Mouse (Mus musculus): Measurements from ENCODE around the gene Parm1. TPM values are rescaled to one million over a fixed set of nuclear protein-coding genes. Genes with fewer than 3 reads are reported as not detected.

Gene Parm1
- polyA plus RNA-seq, 1 experiment from 2014 or later, result 9.4 TPM

- H3K27ac ChIP-seq (ENCODE audit: low read length), result no peak overlapping the region
- H3K4me1 ChIP-seq (replicated peaks; ENCODE audit: control insufficient read depth, insufficient read depth, low read length), result no peaks in the 10 kb centered on the region
- H3K4me2 ChIP-seq (ENCODE audit: low read depth, low read length), result no peak overlapping the region
- peak; percentile 90 for ATAC-seq (ENCODE audit: low read depth)
- 40% methylated on average over 3 of the region's 3 CpGs for WGBS
- H3K9ac ChIP-seq (ENCODE audit: low read length), result no peak overlapping the region
- no peaks in the 10 kb centered on the region for H3K9me3 ChIP-seq (ENCODE audit: control insufficient read depth, low read length)
- H3K36me3 ChIP-seq (ENCODE audit: control insufficient read depth, insufficient read depth, low read length), result no peaks in the 10 kb centered on the region
- no peaks in the 10 kb centered on the region for H3K27me3 ChIP-seq (ENCODE audit: control insufficient read depth, insufficient read depth, low read depth, low read length)
- H3K4me3 ChIP-seq (ENCODE audit: low read length), result no peak overlapping the region
Measured at GRCm38 (mm10) chr5:91655263-91655662, 137.8 kb downstream of the Parm1 start.

GRCm38 (mm10) chr5:91662715-91663114 lies 145.3 kb downstream of the Parm1 start:
- Histone ChIP-seq H3K9me3 (ENCODE audit: control insufficient read depth, low read length) (no peaks in the 10 kb centered on the region), H3K4me3 (ENCODE audit: low read length) (no peak overlapping the region), H3K4me1 (replicated peaks; ENCODE audit: control insufficient read depth, insufficient read depth, low read length) (no peaks in the 10 kb centered on the region), H3K9ac (ENCODE audit: low read length) (no peak overlapping the region), H3K27me3 (ENCODE audit: control insufficient read depth, insufficient read depth, low read depth, low read length) (no peaks in the 10 kb centered on the region), H3K27ac (ENCODE audit: low read length) (no peak overlapping the region), H3K4me2 (ENCODE audit: low read depth, low read length) (no peak overlapping the region), H3K36me3 (ENCODE audit: control insufficient read depth, insufficient read depth, low read length) (no peaks in the 10 kb centered on the region)
- 45% methylated on average over 1 of the region's 1 CpGs for WGBS
- peak; percentile 78; the same call in 1 of the 2 replicates for ATAC-seq (ENCODE audit: low read depth)

- H3K4me2 ChIP-seq (ENCODE audit: low read depth, low read length), result no peak overlapping the region
- H3K27ac ChIP-seq (ENCODE audit: low read length), result no peak overlapping the region
- H3K4me1 ChIP-seq (replicated peaks; ENCODE audit: control insufficient read depth, insufficient read depth, low read length), result no peaks in the 10 kb centered on the region
- H3K36me3 ChIP-seq (ENCODE audit: control insufficient read depth, insufficient read depth, low read length), result no peaks in the 10 kb centered on the region
- no peak for ATAC-seq (ENCODE audit: low read depth)
- H3K27me3 ChIP-seq (ENCODE audit: control insufficient read depth, insufficient read depth, low read depth, low read length), result no peaks in the 10 kb centered on the region
- H3K4me3 ChIP-seq (ENCODE audit: low read length), result no peak overlapping the region
- H3K9me3 ChIP-seq (ENCODE audit: control insufficient read depth, low read length), result no peaks in the 10 kb centered on the region
- 81% methylated on average over 4 of the region's 4 CpGs for WGBS
- no peak overlapping the region for H3K9ac ChIP-seq (ENCODE audit: low read length)
Measured at GRCm38 (mm10) chr5:91667127-91667526, 149.7 kb downstream of the Parm1 start.

GRCm38 (mm10) chr5:91669235-91669634 lies 151.8 kb downstream of the Parm1 start:
- Histone ChIP-seq H3K27me3 (ENCODE audit: control insufficient read depth, insufficient read depth, low read depth, low read length) (no peaks in the 10 kb centered on the region), H3K4me3 (ENCODE audit: low read length) (no peak overlapping the region), H3K4me1 (replicated peaks; ENCODE audit: control insufficient read depth, insufficient read depth, low read length) (no peaks in the 10 kb centered on the region), H3K27ac (ENCODE audit: low read length) (no peak overlapping the region), H3K36me3 (ENCODE audit: control insufficient read depth, insufficient read depth, low read length) (no peaks in the 10 kb centered on the region), H3K9ac (ENCODE audit: low read length) (no peak overlapping the region), H3K9me3 (ENCODE audit: control insufficient read depth, low read length) (no peaks in the 10 kb centered on the region), H3K4me2 (ENCODE audit: low read depth, low read length) (no peak overlapping the region)
- no peak for ATAC-seq (ENCODE audit: low read depth)
- WGBS, result 72% methylated on average over 4 of the region's 4 CpGs

Other genes starting within 250 kb of the Parm1 start
- gene Btc, start 114.6 kb upstream of the Parm1 start, polyA plus RNA-seq (2015; fragmentation: Nextera tagmentation; extraction: Ambion mirVana), result 2.5 and 3.0 TPM in 2 replicates